Mouse (Mus musculus) lung, embryonic 14.5 days (tissue): ENCODE results near the gene Rhobtb1. TPM values are rescaled to one million over a fixed set of nuclear protein-coding genes. Genes with fewer than 3 reads are reported as not detected.

Experiments used
- ATAC-seq: fragments of 200-750 bp; cut with Nextera tagmentation; 2 replicates; pipeline ENCODE4 v1.8.0; 2017; ENCODE audit warnings: mild to moderate bottlenecking, moderate TSS enrichment, moderate library complexity; ENCODE audit not compliant: insufficient read depth
- DNase-seq: peaks from one replicate; pipeline ENCODE4 v3.0.0-alpha.2; 2015
- H3K27ac ChIP-seq: fragments of 300-500 bp; sonication (generic); 2 replicates; pipeline ENCODE4 v1.5.1; 2014; ENCODE audit warnings: low read depth, mild to moderate bottlenecking, moderate library complexity
- H3K27me3 ChIP-seq: fragments of 300-500 bp; sonication (generic); 2 replicates; pipeline ENCODE4 v1.6.1; 2014; ENCODE audit warnings: low read length, control low read depth; ENCODE audit not compliant: insufficient read depth
- H3K36me3 ChIP-seq: fragments of 300-500 bp; sonication (generic); 2 replicates; pipeline ENCODE4 v1.6.1; 2014; ENCODE audit warnings: control low read depth; ENCODE audit not compliant: insufficient read depth
- H3K4me1 ChIP-seq: fragments of 300-500 bp; sonication (generic); 2 replicates; pipeline ENCODE4 v1.6.1; 2014; ENCODE audit warnings: antibody characterized with exemption, control low read depth; ENCODE audit not compliant: insufficient read depth
- H3K4me2 ChIP-seq: fragments of 300-500 bp; sonication (generic); 2 replicates; pipeline ENCODE4 v1.6.1; 2014; ENCODE audit warnings: mild to moderate bottlenecking
- H3K4me3 ChIP-seq: fragments of 300-500 bp; sonication (generic); 2 replicates; pipeline ENCODE4 v1.5.1; 2014; ENCODE audit warnings: low read depth, low read length
- H3K9ac ChIP-seq: fragments of 300-500 bp; sonication (generic); 2 replicates; pipeline ENCODE4 v1.6.1; 2014
- H3K9me3 ChIP-seq: fragments of 300-500 bp; sonication (generic); 2 replicates; pipeline ENCODE4 v1.6.1; 2016; ENCODE audit warnings: low read depth, low read length, control low read depth
- CTCF ChIP-seq: IDR thresholded peaks from 2 replicates; pipeline ENCODE4 v1.5.1; 2016; ENCODE audit warnings: antibody characterized with exemption, low read depth
- WGBS: fragments of 180-500 bp; shearing (Covaris S2); extraction: QIAGEN DNeasy Blood & Tissue Kit; methylation state at CpG from one replicate; pipeline ENCODE4 v1.1.7; 2014; 5-methylcytosine and 5-hydroxymethylcytosine counted together
- polyA plus RNA-seq: library from polyadenylated mRNA; unstranded; fragments of >200 nt; fragmentation: Nextera tagmentation; extraction: Ambion mirVana; gene quantifications from 2 replicates; pipeline ENCODE4 v1.2.1, GENCODE M21; 2014

Rhobtb1 gene
- polyA plus RNA-seq, 1 experiment from 2014 or later, result 19.4 TPM

- peaks cover 46% of the 10 kb centered on the region for H3K36me3 ChIP-seq
- H3K4me2 ChIP-seq, result no peak overlapping the region
- 82% methylated on average over 11 of the region's 11 CpGs for WGBS
- no peak overlapping the region for H3K9ac ChIP-seq
- TF ChIP-seq CTCF, result no peak
- no peak for ATAC-seq
- no peak overlapping the region for H3K4me3 ChIP-seq
- H3K27ac ChIP-seq, result no peak overlapping the region
- H3K27me3 ChIP-seq, result no peaks in the 10 kb centered on the region
- H3K4me1 ChIP-seq, result no peaks in the 10 kb centered on the region
- H3K9me3 ChIP-seq, result no peaks in the 10 kb centered on the region
- DNase-seq, result no peak
Measured at GRCm38 (mm10) chr10:69333212-69333611, 182.0 kb downstream of the Rhobtb1 start.

GRCm38 (mm10) chr10:69334271-69335194 is 183.3 kb downstream of the Rhobtb1 start:
- TF ChIP-seq CTCF, result no peak
- peak overlapping the region; percentile 44 for H3K27ac ChIP-seq
- no peaks in the 10 kb centered on the region for H3K9me3 ChIP-seq
- H3K36me3 ChIP-seq, result peaks cover 60% of the 10 kb centered on the region
- H3K4me1 ChIP-seq, result no peaks in the 10 kb centered on the region
- 52% methylated on average over 16 of the region's 16 CpGs for WGBS
- H3K27me3 ChIP-seq, result no peaks in the 10 kb centered on the region
- H3K9ac ChIP-seq, result no peak overlapping the region
- DNase-seq, result peak; percentile 66
- peak; percentile 68 for ATAC-seq
- no peak overlapping the region for H3K4me3 ChIP-seq
- H3K4me2 ChIP-seq, result no peak overlapping the region

GRCm38 (mm10) chr10:69335195-69335536 is 183.9 kb downstream of the Rhobtb1 start:
- DNase-seq, result peak; percentile 46
- peak overlapping the region; percentile 44; the same call in 1 of the 2 replicates for H3K27ac ChIP-seq
- TF ChIP-seq CTCF, result no peak
- no peak overlapping the region for H3K4me3 ChIP-seq
- 56% methylated on average over 7 of the region's 7 CpGs for WGBS
- no peaks in the 10 kb centered on the region for H3K9me3 ChIP-seq
- H3K9ac ChIP-seq, result no peak overlapping the region
- ATAC-seq, result peak; percentile 19; the same call in 1 of the 2 replicates
- H3K36me3 ChIP-seq, result peaks cover 66% of the 10 kb centered on the region
- H3K4me1 ChIP-seq, result no peaks in the 10 kb centered on the region
- H3K27me3 ChIP-seq, result no peaks in the 10 kb centered on the region
- H3K4me2 ChIP-seq, result no peak overlapping the region

GRCm38 (mm10) chr10:69335611-69336010 is 184.4 kb downstream of the Rhobtb1 start:
- H3K27ac ChIP-seq, result peak overlapping the region; percentile 44; the same call in 1 of the 2 replicates
- ATAC-seq, result 0 out of 2 replicates have a peak, but pooled peaks have one; percentile 33
- no peak for TF ChIP-seq CTCF
- peaks cover 70% of the 10 kb centered on the region for H3K36me3 ChIP-seq
- H3K27me3 ChIP-seq, result no peaks in the 10 kb centered on the region
- peak; percentile 38 for DNase-seq
- H3K9ac ChIP-seq, result no peak overlapping the region
- no peak overlapping the region for H3K4me2 ChIP-seq
- no peaks in the 10 kb centered on the region for H3K9me3 ChIP-seq
- no peak overlapping the region for H3K4me3 ChIP-seq
- 63% methylated on average over 4 of the region's 4 CpGs for WGBS
- no peaks in the 10 kb centered on the region for H3K4me1 ChIP-seq

- no peaks in the 10 kb centered on the region for H3K4me1 ChIP-seq
- no peak overlapping the region for H3K4me3 ChIP-seq
- no peaks in the 10 kb centered on the region for H3K9me3 ChIP-seq
- ATAC-seq (no peak), DNase-seq (peak; percentile 9)
- WGBS, result 83% methylated on average over 11 of the region's 11 CpGs
- H3K27me3 ChIP-seq, result no peaks in the 10 kb centered on the region
- H3K27ac ChIP-seq, result peak overlapping the region; percentile 25; the same call in 1 of the 2 replicates
- TF ChIP-seq CTCF, result no peak
- H3K36me3 ChIP-seq, result peaks cover 76% of the 10 kb centered on the region
- H3K4me2 ChIP-seq, result no peak overlapping the region
- H3K9ac ChIP-seq, result no peak overlapping the region
Measured at GRCm38 (mm10) chr10:69336219-69336618, 185.0 kb downstream of the Rhobtb1 start.

GRCm38 (mm10) chr10:69340001-69340400 is 188.8 kb downstream of the Rhobtb1 start:
- no peak for TF ChIP-seq CTCF
- Histone ChIP-seq H3K9me3 (no peaks in the 10 kb centered on the region), H3K36me3 (peaks cover 99% of the 10 kb centered on the region), H3K4me2 (no peak overlapping the region), H3K27me3 (no peaks in the 10 kb centered on the region), H3K4me1 (no peaks in the 10 kb centered on the region), H3K27ac (no peak overlapping the region), H3K4me3 (no peak overlapping the region), H3K9ac (no peak overlapping the region)
- DNase-seq (no peak), ATAC-seq (no peak)
- 87% methylated on average over 6 of the region's 6 CpGs for WGBS

Other genes starting within 250 kb of the Rhobtb1 start
- gene A930033H14Rik, start 61.7 kb downstream of the Rhobtb1 start, polyA plus RNA-seq, result 1.8 and 1.9 TPM in 2 replicates
- 684 and 700 TPM in 2 replicates for gene Cdk1, start 201.5 kb downstream of the Rhobtb1 start, polyA plus RNA-seq
- gene Ank3, start 247.3 kb downstream of the Rhobtb1 start, polyA plus RNA-seq, result 16.2 and 17.5 TPM in 2 replicates